Mouse (Mus musculus): Measurements from ENCODE around the gene Cntn4. TPM values are rescaled to one million over a fixed set of nuclear protein-coding genes. Genes with fewer than 3 reads are reported as not detected.

Cntn4 gene
- polyA plus RNA-seq, 1 experiment from 2014 or later, result 1.0 TPM

DNA sequence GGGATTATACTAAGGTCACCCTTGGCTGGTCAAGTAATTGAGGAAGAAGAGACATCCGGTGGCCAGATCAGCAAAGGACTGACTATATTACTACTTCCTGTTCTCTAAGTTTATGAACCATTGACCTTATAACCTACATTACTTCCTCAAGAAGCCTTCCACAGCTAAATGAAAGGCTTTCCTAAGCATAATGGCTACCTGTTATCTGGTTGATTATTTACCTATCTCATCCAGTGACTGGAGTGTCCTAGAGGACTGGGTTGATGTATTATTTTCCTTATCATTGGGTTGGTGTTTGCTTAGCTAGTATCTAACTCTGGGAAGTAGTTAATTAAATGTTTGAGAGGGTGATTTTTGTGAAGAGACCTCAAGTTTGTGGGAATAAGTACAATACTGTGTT lies 606.4 kb downstream of the Cntn4 start:
- Histone ChIP-seq H3K27me3 (ENCODE audit: control insufficient read depth, insufficient read depth, low read length) (no peaks in the 10 kb centered on the region), H3K36me3 (ENCODE audit: control insufficient read depth, insufficient read depth, low read length) (no peaks in the 10 kb centered on the region), H3K4me2 (ENCODE audit: low read depth, severe bottlenecking) (no peak overlapping the region), H3K27ac (replicated peaks; ENCODE audit: low read depth, low read length) (no peak overlapping the region), H3K9ac (ENCODE audit: low read length) (no peak overlapping the region), H3K4me3 (ENCODE audit: low read depth, low read length) (no peak overlapping the region), H3K4me1 (ENCODE audit: control insufficient read depth, insufficient read depth, low read length) (no peaks in the 10 kb centered on the region), H3K9me3 (ENCODE audit: control insufficient read depth, low read length) (no peaks in the 10 kb centered on the region)
- 74% methylated on average over 1 of the region's 1 CpGs for WGBS
- no peak for ATAC-seq (ENCODE audit: insufficient number of reproducible peaks, low FRiP score, low TSS enrichment, low read depth)
- DNase-seq (ENCODE audit: low spot score), result no peak

DNA sequence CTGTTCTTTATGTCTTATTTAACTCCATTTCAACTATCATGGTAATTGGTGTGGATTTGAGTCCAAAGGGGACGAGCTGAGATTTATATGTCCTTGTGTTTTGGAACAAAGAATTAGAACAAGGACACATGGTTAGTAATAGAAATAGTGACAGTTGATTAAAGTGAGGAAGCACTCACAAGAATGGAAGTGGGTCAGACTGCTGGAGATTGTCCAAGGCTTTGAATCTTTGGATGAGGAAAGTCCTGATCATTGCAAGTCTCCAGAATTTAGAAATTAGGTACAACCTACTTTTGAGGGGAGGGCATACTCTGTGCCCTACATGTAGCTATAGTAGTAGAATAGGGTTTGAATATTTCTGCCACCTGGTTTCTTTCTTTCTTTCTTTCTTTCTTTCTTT lies 622.0 kb downstream of the Cntn4 start:
- Histone ChIP-seq H3K9me3 (ENCODE audit: control insufficient read depth, low read length) (no peaks in the 10 kb centered on the region), H3K4me2 (ENCODE audit: low read depth, severe bottlenecking) (no peak overlapping the region), H3K9ac (ENCODE audit: low read length) (no peak overlapping the region), H3K36me3 (ENCODE audit: control insufficient read depth, insufficient read depth, low read length) (no peaks in the 10 kb centered on the region), H3K27me3 (ENCODE audit: control insufficient read depth, insufficient read depth, low read length) (no peaks in the 10 kb centered on the region), H3K4me1 (ENCODE audit: control insufficient read depth, insufficient read depth, low read length) (no peaks in the 10 kb centered on the region), H3K4me3 (ENCODE audit: low read depth, low read length) (no peak overlapping the region), H3K27ac (replicated peaks; ENCODE audit: low read depth, low read length) (no peak overlapping the region)
- ATAC-seq (ENCODE audit: insufficient number of reproducible peaks, low FRiP score, low TSS enrichment, low read depth), result no peak
- 75% methylated on average over 1 of the region's 1 CpGs for WGBS
- no peak for DNase-seq (ENCODE audit: low spot score)

DNA sequence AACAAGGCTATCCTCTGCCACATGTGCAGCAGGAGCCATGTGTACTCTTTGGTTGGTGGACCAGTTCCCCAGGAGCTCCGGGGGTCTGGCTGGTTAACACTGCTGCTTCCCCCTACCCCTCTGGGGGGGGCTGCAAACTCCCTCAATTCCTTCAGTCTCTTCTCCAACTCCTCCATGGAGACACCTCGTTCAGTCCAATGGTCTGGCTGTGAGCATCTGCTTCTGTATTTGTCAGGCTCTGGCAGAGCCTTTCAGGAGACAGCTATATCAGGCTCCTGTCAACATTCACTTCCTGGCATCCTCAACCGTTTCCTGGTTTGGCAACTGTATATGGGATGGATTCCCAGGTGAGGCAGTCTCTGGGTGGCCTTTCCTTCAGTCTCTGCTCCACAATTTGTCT lies 622.7 kb downstream of the Cntn4 start:
- Histone ChIP-seq H3K9ac (ENCODE audit: low read length) (no peak overlapping the region), H3K4me3 (ENCODE audit: low read depth, low read length) (no peak overlapping the region), H3K27ac (replicated peaks; ENCODE audit: low read depth, low read length) (no peak overlapping the region), H3K4me2 (ENCODE audit: low read depth, severe bottlenecking) (no peak overlapping the region), H3K27me3 (ENCODE audit: control insufficient read depth, insufficient read depth, low read length) (no peaks in the 10 kb centered on the region), H3K9me3 (ENCODE audit: control insufficient read depth, low read length) (no peaks in the 10 kb centered on the region), H3K4me1 (ENCODE audit: control insufficient read depth, insufficient read depth, low read length) (no peaks in the 10 kb centered on the region), H3K36me3 (ENCODE audit: control insufficient read depth, insufficient read depth, low read length) (no peaks in the 10 kb centered on the region)
- ATAC-seq (ENCODE audit: insufficient number of reproducible peaks, low FRiP score, low TSS enrichment, low read depth) (no peak), DNase-seq (ENCODE audit: low spot score) (no peak)
- 68% methylated on average over 3 of the region's 3 CpGs for WGBS

DNA sequence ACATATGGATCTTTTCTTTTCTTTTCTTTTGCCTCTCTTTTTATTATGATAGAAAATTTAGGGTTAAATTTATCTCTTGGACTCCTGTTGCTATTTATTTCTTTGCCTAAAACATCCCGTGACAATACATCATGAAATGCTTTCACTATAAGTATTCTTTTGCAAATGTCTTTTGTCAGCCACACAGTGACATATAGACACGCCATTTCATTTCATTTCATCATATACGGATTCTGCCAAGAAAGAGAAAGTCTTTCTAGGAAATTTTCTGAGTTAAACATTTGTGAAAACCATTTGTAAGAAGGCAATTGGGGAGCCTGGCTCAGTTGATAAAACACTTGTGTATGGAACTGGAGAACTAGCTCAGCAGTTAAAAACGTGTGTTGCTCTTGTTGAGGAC lies 625.0 kb downstream of the Cntn4 start:
- no peaks in the 10 kb centered on the region for H3K27me3 ChIP-seq (ENCODE audit: control insufficient read depth, insufficient read depth, low read length)
- H3K4me3 ChIP-seq (ENCODE audit: low read depth, low read length), result no peak overlapping the region
- DNase-seq (ENCODE audit: low spot score) (no peak), ATAC-seq (ENCODE audit: insufficient number of reproducible peaks, low FRiP score, low TSS enrichment, low read depth) (no peak)
- no peak overlapping the region for H3K4me2 ChIP-seq (ENCODE audit: low read depth, severe bottlenecking)
- H3K9ac ChIP-seq (ENCODE audit: low read length), result no peak overlapping the region
- no peak overlapping the region for H3K27ac ChIP-seq (replicated peaks; ENCODE audit: low read depth, low read length)
- H3K4me1 ChIP-seq (ENCODE audit: control insufficient read depth, insufficient read depth, low read length), result no peaks in the 10 kb centered on the region
- 82% methylated on average over 4 of the region's 4 CpGs for WGBS
- no peaks in the 10 kb centered on the region for H3K9me3 ChIP-seq (ENCODE audit: control insufficient read depth, low read length)
- no peaks in the 10 kb centered on the region for H3K36me3 ChIP-seq (ENCODE audit: control insufficient read depth, insufficient read depth, low read length)

DNA sequence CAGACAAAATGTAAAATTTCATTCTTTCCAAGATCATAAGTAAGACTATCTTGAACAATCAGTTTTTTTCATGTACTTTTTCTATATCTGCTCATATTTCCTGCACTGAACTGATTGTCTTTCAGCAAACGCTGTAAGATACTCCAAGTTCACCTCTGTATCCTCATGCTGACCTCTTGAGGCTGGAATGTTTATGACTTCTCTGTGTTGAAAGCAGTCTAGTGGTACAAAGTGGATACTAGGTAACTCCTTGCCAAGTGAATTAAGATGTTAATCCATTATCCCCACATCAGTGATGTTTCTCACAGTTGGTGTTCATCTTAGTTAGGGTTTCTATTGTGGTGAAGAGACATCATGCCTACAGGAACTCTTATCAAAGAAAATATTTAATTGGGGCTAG lies 651.5 kb downstream of the Cntn4 start:
- ATAC-seq (ENCODE audit: insufficient number of reproducible peaks, low FRiP score, low TSS enrichment, low read depth) (no peak), DNase-seq (ENCODE audit: low spot score) (no peak)
- H3K4me2 ChIP-seq (ENCODE audit: low read depth, severe bottlenecking), result no peak overlapping the region
- no peaks in the 10 kb centered on the region for H3K4me1 ChIP-seq (ENCODE audit: control insufficient read depth, insufficient read depth, low read length)
- H3K27me3 ChIP-seq (ENCODE audit: control insufficient read depth, insufficient read depth, low read length), result no peaks in the 10 kb centered on the region
- H3K9me3 ChIP-seq (ENCODE audit: control insufficient read depth, low read length), result no peaks in the 10 kb centered on the region
- no peak overlapping the region for H3K9ac ChIP-seq (ENCODE audit: low read length)
- no peak overlapping the region for H3K4me3 ChIP-seq (ENCODE audit: low read depth, low read length)
- WGBS, result 83% methylated on average over 1 of the region's 1 CpGs
- H3K36me3 ChIP-seq (ENCODE audit: control insufficient read depth, insufficient read depth, low read length), result no peaks in the 10 kb centered on the region
- H3K27ac ChIP-seq (replicated peaks; ENCODE audit: low read depth, low read length), result no peak overlapping the region

DNA sequence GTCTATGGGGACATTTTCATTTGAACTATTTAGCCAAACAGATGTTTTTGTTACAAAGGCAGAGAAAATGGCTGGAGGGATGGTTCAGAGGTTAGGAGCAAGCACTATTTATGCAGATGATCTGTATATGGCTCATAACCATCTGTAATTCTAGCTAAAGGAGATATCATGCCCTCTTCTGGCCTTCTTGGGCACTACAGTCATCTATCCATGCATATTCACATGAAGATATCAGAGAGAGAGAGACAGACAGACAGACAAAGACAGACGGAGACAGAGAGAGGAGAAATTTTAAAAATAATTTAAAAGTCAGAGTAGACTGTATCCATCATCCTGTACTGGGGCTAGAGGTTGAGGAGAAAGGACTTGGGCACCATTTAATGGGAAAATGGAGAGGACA lies 652.2 kb downstream of the Cntn4 start:
- Histone ChIP-seq H3K9ac (ENCODE audit: low read length) (no peak overlapping the region), H3K27me3 (ENCODE audit: control insufficient read depth, insufficient read depth, low read length) (no peaks in the 10 kb centered on the region), H3K36me3 (ENCODE audit: control insufficient read depth, insufficient read depth, low read length) (no peaks in the 10 kb centered on the region), H3K27ac (replicated peaks; ENCODE audit: low read depth, low read length) (no peak overlapping the region), H3K4me1 (ENCODE audit: control insufficient read depth, insufficient read depth, low read length) (no peaks in the 10 kb centered on the region), H3K4me3 (ENCODE audit: low read depth, low read length) (no peak overlapping the region), H3K4me2 (ENCODE audit: low read depth, severe bottlenecking) (no peak overlapping the region), H3K9me3 (ENCODE audit: control insufficient read depth, low read length) (no peaks in the 10 kb centered on the region)
- DNase-seq (ENCODE audit: low spot score), result no peak
- ATAC-seq (ENCODE audit: insufficient number of reproducible peaks, low FRiP score, low TSS enrichment, low read depth), result no peak
- WGBS, result 82% methylated on average over 1 of the region's 1 CpGs

DNA sequence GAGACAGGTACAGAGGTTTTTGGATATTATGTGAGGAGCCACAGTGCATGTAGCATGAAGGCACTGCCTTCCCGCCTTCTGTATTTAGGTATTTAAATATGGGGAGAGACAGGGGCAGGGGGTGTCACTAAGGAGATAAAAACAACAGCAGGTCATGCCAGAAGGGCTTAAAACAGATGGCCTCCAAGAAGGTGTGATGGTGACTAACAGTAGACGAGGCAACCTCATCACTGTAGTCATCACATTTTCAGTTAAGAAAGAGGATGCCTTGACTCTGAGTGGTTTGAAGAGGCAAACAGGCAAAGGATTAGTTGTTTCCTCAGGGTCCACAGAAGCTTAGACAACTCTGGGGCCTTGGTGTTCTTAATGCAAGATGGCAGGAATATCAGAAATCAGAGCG lies 655.0 kb downstream of the Cntn4 start:
- WGBS, result 82% methylated on average over 3 of the region's 3 CpGs

DNA sequence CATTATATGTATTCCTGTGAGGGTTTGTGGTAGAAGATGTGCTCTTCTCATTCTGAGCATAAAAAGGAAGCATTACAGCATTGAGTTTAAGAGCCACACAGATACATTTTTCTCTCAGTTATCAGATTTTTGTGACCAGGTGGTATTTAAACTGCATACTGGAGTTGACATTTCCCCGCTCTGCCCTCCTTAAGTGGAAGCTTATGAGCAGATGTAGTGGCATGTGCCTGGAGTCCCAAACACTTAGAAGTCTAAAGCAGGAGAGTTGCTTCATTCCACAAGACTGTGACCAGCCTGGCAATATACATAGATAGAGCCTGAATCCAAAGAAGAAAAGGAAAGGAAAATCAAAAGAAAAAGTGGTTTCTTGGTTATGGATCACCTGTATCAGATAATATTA lies 655.5 kb downstream of the Cntn4 start:
- DNase-seq (ENCODE audit: low spot score), result no peak
- Histone ChIP-seq H3K27ac (replicated peaks; ENCODE audit: low read depth, low read length) (no peak overlapping the region), H3K4me2 (ENCODE audit: low read depth, severe bottlenecking) (no peak overlapping the region), H3K4me3 (ENCODE audit: low read depth, low read length) (no peak overlapping the region), H3K9me3 (ENCODE audit: control insufficient read depth, low read length) (no peaks in the 10 kb centered on the region), H3K9ac (ENCODE audit: low read length) (no peak overlapping the region), H3K36me3 (ENCODE audit: control insufficient read depth, insufficient read depth, low read length) (no peaks in the 10 kb centered on the region), H3K4me1 (ENCODE audit: control insufficient read depth, insufficient read depth, low read length) (no peaks in the 10 kb centered on the region), H3K27me3 (ENCODE audit: control insufficient read depth, insufficient read depth, low read length) (no peaks in the 10 kb centered on the region)
- 80% methylated on average over 1 of the region's 1 CpGs for WGBS
- no peak for ATAC-seq (ENCODE audit: insufficient number of reproducible peaks, low FRiP score, low TSS enrichment, low read depth)

More for the DNA sequence above, 655.0 kb downstream of the Cntn4 start:
- Histone ChIP-seq H3K4me3 (ENCODE audit: low read depth, low read length) (no peak overlapping the region), H3K4me1 (ENCODE audit: control insufficient read depth, insufficient read depth, low read length) (no peaks in the 10 kb centered on the region), H3K36me3 (ENCODE audit: control insufficient read depth, insufficient read depth, low read length) (no peaks in the 10 kb centered on the region), H3K27ac (replicated peaks; ENCODE audit: low read depth, low read length) (no peak overlapping the region), H3K9ac (ENCODE audit: low read length) (no peak overlapping the region), H3K27me3 (ENCODE audit: control insufficient read depth, insufficient read depth, low read length) (no peaks in the 10 kb centered on the region), H3K4me2 (ENCODE audit: low read depth, severe bottlenecking) (no peak overlapping the region), H3K9me3 (ENCODE audit: control insufficient read depth, low read length) (no peaks in the 10 kb centered on the region)
- no peak for DNase-seq (ENCODE audit: low spot score)
- ATAC-seq (ENCODE audit: insufficient number of reproducible peaks, low FRiP score, low TSS enrichment, low read depth), result no peak

DNA sequence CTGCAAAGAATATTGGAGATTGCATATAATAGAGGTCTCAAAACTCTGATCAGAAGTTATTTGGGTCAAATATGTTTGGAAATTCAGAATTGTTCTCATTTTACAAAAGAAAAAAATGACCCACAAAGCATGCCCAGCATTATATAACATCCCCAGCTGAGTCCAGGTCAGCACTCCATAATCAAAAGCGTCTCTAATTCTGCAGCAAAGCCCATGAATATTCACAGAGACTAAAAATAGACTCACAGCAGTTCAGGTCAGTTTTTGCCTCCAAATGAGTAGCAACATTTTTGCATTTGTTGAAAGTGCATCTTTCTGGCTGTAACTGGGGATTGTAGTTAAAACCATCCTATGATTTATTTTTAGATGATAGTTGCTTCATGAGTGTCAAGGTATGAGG lies 657.6 kb downstream of the Cntn4 start:
- no peak overlapping the region for H3K27ac ChIP-seq (replicated peaks; ENCODE audit: low read depth, low read length)
- H3K36me3 ChIP-seq (ENCODE audit: control insufficient read depth, insufficient read depth, low read length), result no peaks in the 10 kb centered on the region
- H3K9ac ChIP-seq (ENCODE audit: low read length), result no peak overlapping the region
- no peaks in the 10 kb centered on the region for H3K27me3 ChIP-seq (ENCODE audit: control insufficient read depth, insufficient read depth, low read length)
- 74% methylated on average over 1 of the region's 1 CpGs for WGBS
- H3K4me1 ChIP-seq (ENCODE audit: control insufficient read depth, insufficient read depth, low read length), result no peaks in the 10 kb centered on the region
- no peak overlapping the region for H3K4me2 ChIP-seq (ENCODE audit: low read depth, severe bottlenecking)
- DNase-seq (ENCODE audit: low spot score) (no peak), ATAC-seq (ENCODE audit: insufficient number of reproducible peaks, low FRiP score, low TSS enrichment, low read depth) (no peak)
- H3K4me3 ChIP-seq (ENCODE audit: low read depth, low read length), result no peak overlapping the region
- H3K9me3 ChIP-seq (ENCODE audit: control insufficient read depth, low read length), result no peaks in the 10 kb centered on the region
